Mouse (Mus musculus) brain, embryonic 14.5 days (tissue): ENCODE measurements at regions not wholly inside any gene's neighbourhood (a gene's known extent, or its start where the extent isn't known, plus 50 kb on each side); places are given as distances from the start of the nearest gene placed in this dataset.

Source experiments
- CTCF ChIP-seq: fragments of 200-500 bp; IDR thresholded peaks from 2 replicates; pipeline ENCODE4 v1.5.1; 2012; ENCODE audit warnings: inconsistent platforms, mild to moderate bottlenecking, moderate library complexity, borderline replicate concordance; ENCODE audit not compliant: insufficient read depth, insufficient read length; ENCODE audit errors: extremely low read depth
- POLR2A ChIP-seq: fragments of 200-500 bp; IDR thresholded peaks from 2 replicates; pipeline ENCODE4 v1.6.1; 2012; ENCODE audit warnings: mild to moderate bottlenecking, inconsistent platforms, borderline replicate concordance; ENCODE audit not compliant: poor library complexity, insufficient read depth, insufficient read length, severe bottlenecking; ENCODE audit errors: extremely low read depth

- TF ChIP-seq POLR2A (no peak), CTCF (no peak)
These were observed 252.5 kb downstream of the Tpm3-rs7 start for GRCm38 (mm10) chr14:113566885-113567284.
